Mouse (Mus musculus) midbrain, postnatal 0 days (tissue): ENCODE measurements around the gene Mtmr6. TPM values are rescaled to one million over a fixed set of nuclear protein-coding genes. Genes with fewer than 3 reads are reported as not detected.

Experiments used
- ATAC-seq: fragments of 200-750 bp; cut with Nextera tagmentation; 2 replicates; pipeline ENCODE4 v1.8.0; 2017; ENCODE audit warnings: moderate number of reproducible peaks, mild to moderate bottlenecking, moderate TSS enrichment, moderate library complexity; ENCODE audit not compliant: low FRiP score
- DNase-seq: peaks from one replicate; pipeline ENCODE4 v3.0.0-alpha.2; 2015; ENCODE audit warnings: low spot score
- H3K27ac ChIP-seq: fragments of 300-500 bp; sonication (generic); 2 replicates; pipeline ENCODE4 v1.5.1; 2014; ENCODE audit warnings: low read depth, mild to moderate bottlenecking, low read length, mixed read lengths
- H3K27me3 ChIP-seq: fragments of 300-500 bp; sonication (generic); 2 replicates; pipeline ENCODE4 v1.6.1; 2014; ENCODE audit warnings: low read length, control low read depth, mixed read lengths; ENCODE audit not compliant: insufficient read depth
- H3K36me3 ChIP-seq: fragments of 300-500 bp; sonication (generic); 2 replicates; pipeline ENCODE4 v1.6.1; 2014; ENCODE audit warnings: low read length, control low read depth, mixed read lengths; ENCODE audit not compliant: insufficient read depth
- H3K4me1 ChIP-seq: fragments of 300-500 bp; sonication (generic); 2 replicates; pipeline ENCODE4 v1.6.1; 2014; ENCODE audit warnings: mild to moderate bottlenecking, control low read depth, antibody characterized with exemption, low read length, mixed read lengths; ENCODE audit not compliant: insufficient read depth
- H3K4me2 ChIP-seq: fragments of 300-500 bp; sonication (generic); 2 replicates; pipeline ENCODE4 v1.6.1; 2014; ENCODE audit warnings: low read depth, mild to moderate bottlenecking, low read length, mixed read lengths; ENCODE audit not compliant: poor library complexity, severe bottlenecking
- H3K4me3 ChIP-seq: fragments of 300-500 bp; sonication (generic); 2 replicates; pipeline ENCODE4 v1.5.1; 2014; ENCODE audit warnings: low read depth, mild to moderate bottlenecking, low read length, moderate library complexity
- H3K9ac ChIP-seq: fragments of 300-500 bp; sonication (generic); replicated peaks from 2 replicates; pipeline ENCODE4 v1.6.1; 2014; ENCODE audit warnings: mild to moderate bottlenecking, low read length, moderate library complexity, mixed read lengths; ENCODE audit not compliant: poor library complexity, severe bottlenecking
- H3K9me3 ChIP-seq: fragments of 300-500 bp; sonication (generic); 2 replicates; pipeline ENCODE4 v1.6.1; 2016; ENCODE audit warnings: low read length, control low read depth
- CTCF ChIP-seq: IDR thresholded peaks from 2 replicates; pipeline ENCODE4 v1.5.1; 2016; ENCODE audit warnings: antibody characterized with exemption, mild to moderate bottlenecking
- WGBS: fragments of 180-500 bp; shearing (Covaris S2); extraction: QIAGEN DNeasy Blood & Tissue Kit; methylation state at CpG from one replicate; pipeline ENCODE4 v1.1.7; 2014; 5-methylcytosine and 5-hydroxymethylcytosine counted together
- polyA plus RNA-seq: library from polyadenylated mRNA; unstranded; fragments of >200 nt; fragmentation: Nextera tagmentation; extraction: Ambion mirVana; gene quantifications from 2 replicates; pipeline ENCODE4 v1.2.1, GENCODE M21; 2015
- total RNA-seq: library from RNA; depleted of rRNA; stranded (reverse); fragments of >200 nt; gene quantifications from 2 replicates; pipeline ENCODE4 v1.2.3, GENCODE M21; 2014

Mtmr6 gene
- total and polyA plus RNA-seq, 2 experiments from 2014 or later: 36.1 to 57.7 TPM

DNA sequence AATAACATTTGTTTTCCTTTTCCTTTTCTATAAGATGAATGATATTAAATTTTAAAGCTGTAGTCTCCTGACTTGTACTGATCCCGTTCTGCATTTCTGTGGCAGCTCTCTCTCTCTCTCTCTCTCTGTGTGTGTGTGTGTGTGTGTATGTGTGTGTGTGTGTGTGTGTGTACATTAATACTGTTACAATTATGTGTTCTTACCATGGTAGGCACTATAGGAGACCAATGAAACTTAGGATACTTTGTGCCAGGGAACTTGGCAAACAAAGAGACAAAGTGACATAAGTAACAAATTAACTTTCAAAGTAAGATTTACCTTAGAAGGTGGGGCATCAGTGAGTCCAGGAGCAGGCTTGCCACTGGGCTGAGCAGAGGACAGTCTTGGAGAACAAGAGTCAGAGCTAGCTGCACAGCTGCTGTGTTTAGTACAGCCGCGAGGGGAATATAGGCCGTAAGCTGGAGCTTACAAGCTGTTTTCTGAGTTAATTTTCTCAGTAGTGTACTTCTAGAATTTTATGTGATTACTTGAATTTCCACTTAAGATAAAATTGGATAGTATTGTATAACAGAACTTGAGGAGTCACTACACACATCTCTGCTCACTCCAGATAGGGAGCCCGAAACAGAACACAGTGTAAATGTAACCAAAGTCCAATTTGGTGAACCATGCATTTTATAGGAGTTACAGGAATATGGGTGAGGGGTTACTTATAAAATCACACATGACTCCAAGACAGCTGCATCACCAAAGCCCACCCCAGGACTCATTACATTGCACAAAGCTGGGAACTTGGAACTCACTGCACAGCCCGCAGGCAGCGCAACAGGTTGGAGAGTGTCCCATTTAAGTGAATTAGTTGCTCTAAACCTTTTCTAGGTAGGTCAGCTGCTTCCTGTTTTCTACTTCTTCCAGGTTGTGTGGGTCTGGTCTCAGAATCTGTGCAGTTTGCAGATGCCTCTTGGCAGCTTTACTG is 10.6 kb downstream of the Mtmr6 start:
- 0 out of 2 replicates have a peak, but pooled peaks cover 3% of the 10 kb centered on the region for H3K36me3 ChIP-seq
- no peaks in the 10 kb centered on the region for H3K4me1 ChIP-seq
- DNase-seq (no peak), ATAC-seq (no peak)
- H3K4me2 ChIP-seq: no peak overlapping the region
- no peak overlapping the region for H3K4me3 ChIP-seq
- H3K27me3 ChIP-seq: no peaks in the 10 kb centered on the region
- H3K27ac ChIP-seq: no peak overlapping the region
- no peak for TF ChIP-seq CTCF
- WGBS: 93% methylated on average over 7 of the region's 7 CpGs
- no peaks in the 10 kb centered on the region for H3K9me3 ChIP-seq
- no peak overlapping the region for H3K9ac ChIP-seq

DNA sequence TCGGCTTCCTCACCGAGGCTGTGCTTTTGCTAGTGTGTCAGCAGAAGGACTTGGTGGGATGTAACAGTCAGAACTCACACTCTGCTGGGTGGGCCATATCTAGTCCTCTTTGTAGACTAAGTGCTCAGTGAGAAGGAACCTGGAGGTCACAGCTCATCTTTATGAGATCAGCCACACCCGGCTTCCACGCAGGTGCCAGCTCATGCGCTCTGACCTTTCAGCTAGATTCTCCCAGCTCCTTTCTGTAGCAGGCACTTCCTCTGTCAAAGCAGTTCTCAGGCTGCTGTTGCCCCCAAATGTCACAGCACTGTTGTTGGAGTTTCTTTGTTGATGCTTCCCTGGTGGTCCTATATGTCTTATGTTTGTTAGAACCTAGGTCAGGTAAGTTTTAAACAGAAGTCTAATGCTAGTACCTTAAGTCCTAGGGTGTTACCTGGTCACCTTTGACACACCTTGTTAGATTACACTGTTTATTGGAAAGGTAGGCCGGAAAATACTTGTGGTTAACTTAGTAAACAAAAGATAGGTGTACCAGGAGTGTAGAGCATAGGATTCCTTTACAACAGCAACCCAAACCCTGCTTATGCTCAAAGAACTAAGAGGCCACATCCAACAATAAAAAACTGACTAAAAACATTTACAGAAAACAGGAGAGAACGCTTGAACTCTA is 21.3 kb downstream of the Mtmr6 start:
- Histone ChIP-seq H3K27me3 (no peaks in the 10 kb centered on the region), H3K4me2 (no peak overlapping the region), H3K4me1 (no peaks in the 10 kb centered on the region), H3K36me3 (peaks cover 16% of the 10 kb centered on the region), H3K9ac (no peak overlapping the region), H3K27ac (no peak overlapping the region), H3K9me3 (no peaks in the 10 kb centered on the region), H3K4me3 (no peak overlapping the region)
- no peak for ATAC-seq
- no peak for DNase-seq
- 86% methylated on average over 7 of the region's 7 CpGs for WGBS
- no peak for TF ChIP-seq CTCF

DNA sequence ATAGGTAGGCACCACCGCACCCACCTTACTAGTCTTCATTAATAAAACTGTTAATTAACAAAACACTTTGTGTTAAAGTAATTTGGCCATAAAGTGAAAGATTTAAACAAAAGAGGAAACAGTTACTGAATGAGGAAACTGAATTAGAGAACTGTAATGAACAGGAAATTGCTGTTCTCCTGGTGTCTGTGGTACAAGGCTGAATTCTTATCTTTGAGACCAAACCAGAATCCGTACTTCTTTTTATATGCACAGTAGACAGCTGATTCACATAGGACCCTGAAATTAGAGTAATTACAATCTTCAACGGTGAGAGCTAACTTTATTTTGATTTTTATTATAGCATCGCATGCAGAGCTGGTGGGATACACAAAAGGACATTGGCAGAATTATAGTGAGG is 25.3 kb downstream of the Mtmr6 start:
- H3K36me3 ChIP-seq: peaks cover 16% of the 10 kb centered on the region; the same call in 1 of the 2 replicates
- H3K9ac ChIP-seq: no peak overlapping the region
- no peak overlapping the region for H3K4me2 ChIP-seq
- no peaks in the 10 kb centered on the region for H3K9me3 ChIP-seq
- TF ChIP-seq CTCF: no peak
- H3K27me3 ChIP-seq: no peaks in the 10 kb centered on the region
- ATAC-seq (no peak), DNase-seq (no peak)
- 92% methylated on average over 4 of the region's 4 CpGs for WGBS
- H3K4me3 ChIP-seq: no peak overlapping the region
- no peak overlapping the region for H3K27ac ChIP-seq
- H3K4me1 ChIP-seq: no peaks in the 10 kb centered on the region

DNA sequence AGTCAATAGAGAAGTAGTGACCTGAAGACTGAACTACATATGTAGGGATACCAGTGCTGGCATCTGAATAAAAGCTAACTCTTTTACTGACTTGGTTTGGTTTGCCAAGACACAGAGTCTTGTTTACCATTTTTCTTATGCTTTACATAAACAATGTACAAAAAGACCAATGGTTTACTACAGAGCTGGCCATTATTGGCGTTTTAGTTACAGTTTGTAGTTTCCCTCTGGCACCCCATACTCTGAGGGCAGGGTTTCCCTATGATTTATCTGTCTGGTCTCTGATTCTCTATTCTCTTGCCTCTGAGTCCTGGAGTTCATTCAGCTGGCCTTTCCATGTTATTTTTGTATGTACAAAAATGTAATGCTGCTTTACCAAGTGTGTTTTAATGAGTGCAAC is 30.5 kb downstream of the Mtmr6 start:
- Histone ChIP-seq H3K4me3 (no peak overlapping the region), H3K27ac (no peak overlapping the region), H3K4me1 (no peaks in the 10 kb centered on the region), H3K4me2 (no peak overlapping the region), H3K9ac (no peak overlapping the region), H3K9me3 (no peaks in the 10 kb centered on the region), H3K36me3 (peaks cover 29% of the 10 kb centered on the region), H3K27me3 (no peaks in the 10 kb centered on the region)
- DNase-seq (no peak), ATAC-seq (no peak)
- WGBS: 91% methylated on average over 1 of the region's 1 CpGs
- no peak for TF ChIP-seq CTCF

DNA sequence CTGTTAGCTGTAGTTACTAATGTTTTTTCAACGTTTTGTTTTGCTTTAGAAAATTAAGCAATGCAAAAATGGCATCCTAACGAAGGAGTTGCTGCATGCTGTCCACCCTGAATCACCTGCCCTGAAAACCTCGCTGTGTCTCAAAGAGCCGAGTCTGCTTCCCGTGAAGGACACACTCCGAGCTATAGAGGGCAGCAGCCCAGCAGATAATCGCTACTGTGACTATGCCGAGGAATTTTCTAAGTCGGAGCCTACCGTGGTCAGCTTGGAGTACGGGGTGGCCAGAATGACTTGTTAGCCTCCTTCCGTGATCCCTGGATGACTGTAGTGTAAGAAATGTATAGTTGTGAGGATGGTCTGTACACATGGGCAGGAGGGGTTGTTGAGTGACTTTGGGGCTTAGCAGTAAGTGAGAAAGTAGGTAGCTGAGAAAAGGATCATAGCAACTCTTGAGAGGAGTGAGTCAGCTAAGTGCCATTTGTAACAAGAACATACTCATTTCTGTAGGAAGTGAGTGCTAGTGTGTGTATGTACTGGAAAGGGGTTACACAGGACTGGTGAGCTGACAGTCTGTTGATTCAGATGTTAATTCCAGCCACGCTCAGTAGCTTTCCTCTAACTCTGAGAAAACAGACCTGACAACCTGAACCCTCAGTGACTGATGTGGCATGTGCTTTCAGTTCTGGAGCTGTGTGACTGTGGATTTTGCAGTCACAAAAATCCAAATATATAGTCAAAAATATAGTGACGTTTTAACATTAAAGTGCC is 35.4 kb downstream of the Mtmr6 start:
- Histone ChIP-seq H3K9me3 (no peaks in the 10 kb centered on the region), H3K9ac (no peak overlapping the region), H3K27ac (no peak overlapping the region), H3K4me1 (no peaks in the 10 kb centered on the region), H3K4me2 (no peak overlapping the region), H3K36me3 (peaks cover 36% of the 10 kb centered on the region), H3K4me3 (no peak overlapping the region), H3K27me3 (no peaks in the 10 kb centered on the region)
- ATAC-seq: no peak
- 49% methylated on average over 14 of the region's 14 CpGs for WGBS
- peak; percentile 68 for TF ChIP-seq CTCF
- DNase-seq: peak; percentile 44
